Mouse (Mus musculus) G1E (cell line): ENCODE data around the gene 1190005I06Rik.

Source experiments
- CTCF ChIP-seq: IDR thresholded peaks from 2 replicates; pipeline ENCODE4 v1.5.1; 2012; ENCODE audit warnings: low read depth, low read length, inconsistent platforms, mixed read lengths
- POLR2AphosphoS5 ChIP-seq: IDR thresholded peaks from 2 replicates; pipeline ENCODE4 v1.6.1; 2012; ENCODE audit warnings: low read depth, low read length, inconsistent platforms; ENCODE audit not compliant: insufficient replicate concordance
- TAL1 ChIP-seq: conservative IDR thresholded peaks from 2 replicates; pipeline ENCODE4 v1.6.1; 2012; ENCODE audit warnings: low read depth, low read length, inconsistent platforms, mixed read lengths

GRCm38 (mm10) chr8:120685097-120685496 lies 37.7 kb upstream of the 1190005I06Rik start:
- TF ChIP-seq CTCF: no peak
- no peak for TF ChIP-seq TAL1
- no peak for TF ChIP-seq POLR2AphosphoS5
